Mouse (Mus musculus): ENCODE data around the gene Tmc6. TPM values are rescaled to one million over a fixed set of nuclear protein-coding genes. Genes with fewer than 3 reads are reported as not detected.

Tmc6 gene
- polyA plus RNA-seq, 1 experiment from 2014 or later = 13.3 TPM

DNA sequence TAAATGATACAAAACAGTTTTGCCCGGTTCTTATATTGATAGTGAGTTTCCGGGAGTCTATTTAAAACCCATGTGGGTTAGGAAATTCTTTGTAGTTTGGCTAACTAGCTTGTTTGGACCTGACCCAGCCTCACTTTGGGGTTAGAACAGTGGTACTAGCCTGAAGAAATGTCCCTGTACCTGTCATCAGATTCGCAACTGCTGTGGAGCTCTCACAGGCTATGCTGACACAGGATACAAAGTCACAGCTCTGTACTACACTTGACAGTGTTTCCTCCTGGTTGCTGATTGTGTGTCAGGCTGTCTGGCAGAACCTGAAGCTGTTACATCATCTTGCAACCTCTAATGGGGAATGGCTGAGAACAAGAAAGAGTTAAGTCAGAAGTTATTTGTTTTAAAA, 52.7 kb downstream of the Tmc6 start:
- Histone ChIP-seq H3K4me3 (no peak overlapping the region), H3K36me3 (peaks cover 43% of the 10 kb centered on the region), H3K4me1 (replicated peaks) (no peaks in the 10 kb centered on the region), H3K27ac (no peak overlapping the region), H3K27me3 (ENCODE audit: insufficient read depth, poor library complexity, severe bottlenecking) (no peaks in the 10 kb centered on the region), H3K9me3 (no peaks in the 10 kb centered on the region)
- DNase-seq (ENCODE audit: low spot score) = no peak
- 90% methylated on average over 3 of the region's 3 CpGs for WGBS

DNA sequence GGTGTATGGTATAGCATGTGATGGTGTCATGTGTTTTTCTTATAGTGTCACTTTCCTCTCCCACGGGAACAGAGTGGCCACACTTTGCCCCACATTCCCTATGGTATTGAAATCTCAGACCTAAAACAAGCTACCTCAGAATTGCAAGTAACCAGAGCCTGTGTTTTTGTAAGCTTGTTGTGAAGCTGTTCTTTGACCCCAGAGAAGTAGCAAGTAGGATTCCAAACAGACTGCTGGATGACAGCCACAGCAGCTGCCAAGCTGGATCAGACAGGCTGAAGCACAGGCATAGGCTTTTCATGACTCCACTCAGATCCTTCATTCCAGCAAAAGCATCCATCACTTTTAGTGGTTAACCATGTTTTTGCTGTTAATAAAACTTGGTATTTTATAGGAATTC, 53.2 kb downstream of the Tmc6 start:
- no peaks in the 10 kb centered on the region for H3K9me3 ChIP-seq
- no peak overlapping the region for H3K4me3 ChIP-seq
- WGBS = 60% methylated on average over 1 of the region's 1 CpGs
- no peaks in the 10 kb centered on the region for H3K4me1 ChIP-seq (replicated peaks)
- peaks cover 40% of the 10 kb centered on the region for H3K36me3 ChIP-seq
- DNase-seq (ENCODE audit: low spot score) = no peak
- H3K27me3 ChIP-seq (ENCODE audit: insufficient read depth, poor library complexity, severe bottlenecking) = no peaks in the 10 kb centered on the region
- H3K27ac ChIP-seq = no peak overlapping the region

GRCm38 (mm10) chr11:117728245-117728644, 53.8 kb downstream of the Tmc6 start:
- Histone ChIP-seq H3K4me3 (no peak overlapping the region), H3K4me1 (replicated peaks) (no peaks in the 10 kb centered on the region), H3K27me3 (ENCODE audit: insufficient read depth, poor library complexity, severe bottlenecking) (no peaks in the 10 kb centered on the region), H3K36me3 (peaks cover 40% of the 10 kb centered on the region), H3K9me3 (no peaks in the 10 kb centered on the region), H3K27ac (no peak overlapping the region)
- WGBS = 92% methylated on average over 5 of the region's 5 CpGs
- no peak for DNase-seq (ENCODE audit: low spot score)

DNA sequence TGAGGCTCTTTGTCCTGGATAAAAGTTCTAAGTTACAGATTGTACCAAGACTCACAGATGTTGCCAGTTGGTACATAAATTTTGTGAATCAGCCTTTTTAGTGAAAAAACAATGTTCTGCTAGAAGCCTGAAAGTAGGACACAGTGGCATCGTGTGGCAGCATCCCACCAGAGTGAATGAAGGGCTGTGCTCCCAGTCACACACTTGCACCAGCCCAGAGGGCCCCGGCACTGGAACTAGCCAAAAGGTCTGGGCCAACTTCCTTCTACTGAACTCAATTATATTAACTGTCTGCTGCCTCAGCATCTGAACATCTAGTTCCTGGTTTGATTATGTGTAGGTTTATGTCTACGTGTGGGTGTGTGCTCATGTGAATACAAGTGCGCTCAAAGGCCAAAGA, 55.0 kb downstream of the Tmc6 start:
- 91% methylated on average over 4 of the region's 4 CpGs for WGBS
- no peak overlapping the region for H3K27ac ChIP-seq
- no peaks in the 10 kb centered on the region for H3K9me3 ChIP-seq
- no peak for DNase-seq (ENCODE audit: low spot score)
- H3K36me3 ChIP-seq = peaks cover 42% of the 10 kb centered on the region
- H3K4me3 ChIP-seq = no peak overlapping the region
- H3K27me3 ChIP-seq (ENCODE audit: insufficient read depth, poor library complexity, severe bottlenecking) = no peaks in the 10 kb centered on the region
- H3K4me1 ChIP-seq (replicated peaks) = no peaks in the 10 kb centered on the region

- Histone ChIP-seq H3K27me3 (ENCODE audit: insufficient read depth, poor library complexity, severe bottlenecking) (no peaks in the 10 kb centered on the region), H3K27ac (no peak overlapping the region), H3K4me3 (no peak overlapping the region), H3K36me3 (peaks cover 63% of the 10 kb centered on the region), H3K4me1 (replicated peaks) (no peaks in the 10 kb centered on the region), H3K9me3 (no peaks in the 10 kb centered on the region)
- no peak for DNase-seq (ENCODE audit: low spot score)
- 87% methylated on average over 6 of the region's 6 CpGs for WGBS
These were observed 57.2 kb downstream of the Tmc6 start for GRCm38 (mm10) chr11:117724604-117725301.

DNA sequence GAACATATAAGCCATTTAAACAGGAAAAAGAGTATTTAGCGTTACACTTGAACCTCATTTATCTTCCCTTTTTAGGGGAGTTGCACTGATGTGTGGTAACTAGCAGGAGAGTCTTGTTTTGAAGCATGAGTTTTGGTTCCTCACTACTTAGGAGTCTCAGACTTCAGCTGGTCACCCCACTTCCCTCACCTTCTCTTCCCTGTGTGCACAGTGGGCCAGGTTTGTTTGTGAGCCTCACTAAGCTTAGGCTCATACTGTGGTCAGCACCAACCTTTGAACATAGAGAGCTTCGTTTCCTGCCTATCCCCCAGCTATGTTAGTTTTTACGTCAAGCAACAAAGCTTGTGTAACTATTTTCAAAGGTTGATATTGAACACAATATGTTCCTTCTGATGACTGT, 63.2 kb downstream of the Tmc6 start:
- Histone ChIP-seq H3K4me1 (replicated peaks) (no peaks in the 10 kb centered on the region), H3K27me3 (ENCODE audit: insufficient read depth, poor library complexity, severe bottlenecking) (no peaks in the 10 kb centered on the region), H3K9me3 (no peaks in the 10 kb centered on the region), H3K4me3 (no peak overlapping the region), H3K27ac (no peak overlapping the region), H3K36me3 (peaks cover 98% of the 10 kb centered on the region)
- DNase-seq (ENCODE audit: low spot score) = no peak
- 95% methylated on average over 3 of the region's 3 CpGs for WGBS

Other genes with a start within 250 kb of the Tmc6 start
- gene Tnrc6c, start 127.9 kb downstream of the Tmc6 start, polyA plus RNA-seq (2016; fragmentation: Nextera tagmentation; extraction: Ambion mirVana) = 11.1 and 14.4 TPM in 2 replicates
- gene Tmc8, start 122 bp downstream of the Tmc6 start, polyA plus RNA-seq (2016; fragmentation: Nextera tagmentation; extraction: Ambion mirVana) = 1.5 TPM in 2 replicates
- 1.2 and 2.2 TPM in 2 replicates for gene 6030468B19Rik, start 15.5 kb upstream of the Tmc6 start, polyA plus RNA-seq (2016; fragmentation: Nextera tagmentation; extraction: Ambion mirVana)
- gene Gm20708, start 27.5 kb upstream of the Tmc6 start, polyA plus RNA-seq (2016; fragmentation: Nextera tagmentation; extraction: Ambion mirVana) = 0.30 and 0.31 TPM in 2 replicates
- 33.7 and 42.3 TPM in 2 replicates for gene Syngr2, start 27.5 kb upstream of the Tmc6 start, polyA plus RNA-seq (2016; fragmentation: Nextera tagmentation; extraction: Ambion mirVana)
- 3.8 and 4.0 TPM in 2 replicates for gene Afmid, start 43.7 kb upstream of the Tmc6 start, polyA plus RNA-seq (2016; fragmentation: Nextera tagmentation; extraction: Ambion mirVana)
- 106 and 132 TPM in 2 replicates for gene Tk1, start 43.9 kb upstream of the Tmc6 start, polyA plus RNA-seq (2016; fragmentation: Nextera tagmentation; extraction: Ambion mirVana)
- 338 and 392 TPM in 2 replicates for gene Birc5, start 67.1 kb upstream of the Tmc6 start, polyA plus RNA-seq (2016; fragmentation: Nextera tagmentation; extraction: Ambion mirVana)
- gene Tmem235, start 78.6 kb upstream of the Tmc6 start, polyA plus RNA-seq (2016; fragmentation: Nextera tagmentation; extraction: Ambion mirVana) = not detected in 2 replicates
- 3.5 and 3.8 TPM in 2 replicates for gene Tha1, start 91.3 kb upstream of the Tmc6 start, polyA plus RNA-seq (2016; fragmentation: Nextera tagmentation; extraction: Ambion mirVana)
- gene Socs3, start 187.8 kb upstream of the Tmc6 start, polyA plus RNA-seq (2016; fragmentation: Nextera tagmentation; extraction: Ambion mirVana) = 12.5 and 14.2 TPM in 2 replicates
- gene Pgs1, start 204.1 kb upstream of the Tmc6 start, polyA plus RNA-seq (2016; fragmentation: Nextera tagmentation; extraction: Ambion mirVana) = 46.2 and 51.9 TPM in 2 replicates